Comparison of ENCODE assay signal across 9 mouse cellular contexts in the genomic region with DNA sequence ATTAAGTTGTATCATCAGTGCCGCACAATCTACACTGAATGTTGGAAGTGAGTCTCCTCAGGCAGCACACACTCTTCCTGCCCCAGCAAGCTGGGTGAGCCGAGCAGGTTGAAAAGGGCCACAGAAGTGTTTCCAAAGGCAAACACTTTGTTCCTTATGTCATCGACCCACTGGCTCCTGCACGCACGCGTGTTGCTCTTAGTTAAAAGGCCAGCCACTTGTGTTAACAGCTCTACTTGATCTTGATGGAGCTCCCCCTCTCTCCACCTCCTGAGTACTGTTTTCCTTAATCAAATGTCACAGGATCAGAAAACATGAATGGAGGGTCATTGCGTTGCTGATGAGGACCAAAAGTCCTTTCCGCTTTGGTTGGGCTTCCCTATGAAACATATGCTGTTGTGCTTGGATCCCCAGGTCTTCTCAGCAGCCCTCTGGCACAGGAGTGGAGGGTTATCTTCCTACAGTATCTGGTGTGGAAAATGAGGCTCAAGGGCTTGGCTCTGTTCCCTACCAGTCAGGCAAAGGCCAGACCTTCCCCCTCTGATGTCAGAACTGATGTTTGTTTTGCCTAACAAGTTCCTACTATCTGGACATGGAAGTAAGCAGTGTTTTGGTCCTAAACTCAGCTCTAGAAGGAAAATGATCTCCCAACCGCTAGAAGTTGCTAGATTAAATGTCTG.
DNase-seq lines count a peak whose midpoint lies in the region; ATAC-seq and TF ChIP-seq lines count a peak whose summit lies in the region.
"Had no signal": no experiment of that assay in that cellular context is flagged by ENCODE, and none has a peak within 500 bp of the region (broad histone marks: within the 10 kb centered on the region; RNA-seq: fewer than 3 reads in every experiment).

No protein-coding gene starts in this region.

- peak; percentile 9 for DNase-seq in gastrocnemius, postnatal 14 days
- DNase-seq in gastrocnemius, adult 8-10 months (ENCODE audit: low spot score in 2 of 2) = no peak
- DNase-seq in heart, adult 18-20 months = peak; percentile 32 to 59
- DNase-seq in heart, postnatal 14 days = peak; percentile 21 to 29
- no peak for DNase-seq in right cerebral cortex, postnatal 25 days
- DNase-seq in layer of hippocampus, adult 11-12 months (ENCODE audit: low spot score) = no peak
- DNase-seq in liver, postnatal 0 days = no peak

- intact Hi-C loops in gastrocnemius, postnatal 14 days (cut with DNase I; ENCODE audit: low total_unique reads) = no loop called here
- intact Hi-C loops in heart, postnatal 14 days (cut with DNase I) = no loop called here

- H3K9me3 ChIP-seq in lung, embryonic 15.5 days = no peaks in the 10 kb centered on the region
- H3K9me3 ChIP-seq in liver, postnatal 0 days (ENCODE audit: low read length) = no peaks in the 10 kb centered on the region
- H3K9me3 ChIP-seq: hindbrain, embryonic 15.5 days had no signal

- ATAC-seq in lung, embryonic 15.5 days (ENCODE audit: borderline replicate concordance, extremely low read depth, low FRiP score, low TSS enrichment) = peak; percentile 72
- no peak for ATAC-seq in liver, postnatal 0 days

- H3K27ac ChIP-seq in lung, embryonic 15.5 days = peak overlapping the region; percentile 48
- H3K27ac ChIP-seq in liver, postnatal 0 days (ENCODE audit: low read depth) = no peak overlapping the region
- H3K27ac ChIP-seq: hindbrain, embryonic 15.5 days had no signal

- H3K36me3 ChIP-seq in lung, embryonic 15.5 days = no peaks in the 10 kb centered on the region
- H3K36me3 ChIP-seq in liver, postnatal 0 days (replicated peaks; ENCODE audit: insufficient read depth, low read length) = no peaks in the 10 kb centered on the region
- H3K36me3 ChIP-seq: hindbrain, embryonic 15.5 days had no signal

- TF ChIP-seq CTCF in liver, postnatal 0 days (IDR thresholded peaks at IDR 0.05; ENCODE audit: low read depth) = no peak

- 51% methylated on average over 9 of the region's 9 CpGs for WGBS in lung, embryonic 15.5 days
- WGBS in liver, postnatal 0 days (ENCODE audit: insufficient replicate concordance) = 73% methylated on average over 9 of the region's 9 CpGs

- H3K4me3 ChIP-seq in lung, embryonic 15.5 days = no peak overlapping the region
- no peak overlapping the region for H3K4me3 ChIP-seq in liver, postnatal 0 days (ENCODE audit: low read depth, low read length)
- H3K4me3 ChIP-seq: hindbrain, embryonic 15.5 days had no signal

- H3K9ac ChIP-seq in lung, embryonic 15.5 days = no peak overlapping the region
- no peak overlapping the region for H3K9ac ChIP-seq in liver, postnatal 0 days (replicated peaks)
- H3K9ac ChIP-seq: hindbrain, embryonic 15.5 days had no signal

- no peaks in the 10 kb centered on the region for H3K27me3 ChIP-seq in lung, embryonic 15.5 days
- no peaks in the 10 kb centered on the region for H3K27me3 ChIP-seq in liver, postnatal 0 days (ENCODE audit: insufficient read depth, low read length)
- H3K27me3 ChIP-seq: hindbrain, embryonic 15.5 days had no signal

- H3K4me1 ChIP-seq in lung, embryonic 15.5 days = peaks cover 34% of the 10 kb centered on the region
- no peaks in the 10 kb centered on the region for H3K4me1 ChIP-seq in liver, postnatal 0 days (ENCODE audit: insufficient read depth)

- no peak for TF ChIP-seq EP300 in liver, postnatal 0 days (IDR thresholded peaks at IDR 0.05; ENCODE audit: low read depth)

- peak overlapping the region; percentile 21; the same call in 1 of the 2 replicates for H3K4me2 ChIP-seq in lung, embryonic 15.5 days
- H3K4me2 ChIP-seq in liver, postnatal 0 days (ENCODE audit: low read depth, low read length) = no peak overlapping the region
- H3K4me2 ChIP-seq: hindbrain, embryonic 15.5 days had no signal

Comparison
In these comparisons a context has a peak if more than half of its experiments do, and no peak if none do; other contexts are left out.
1. DNase-seq: peak in gastrocnemius, postnatal 14 days (single experiment), heart, adult 18-20 months (2 of 2) and heart, postnatal 14 days (2 of 2); none in gastrocnemius, adult 8-10 months (0 of 2), right cerebral cortex, postnatal 25 days (single experiment), layer of hippocampus, adult 11-12 months (single experiment) and liver, postnatal 0 days (single experiment).